Mouse (Mus musculus) MEL (cell line): ENCODE results near the gene Tep1.

Source experiments
- CTCF ChIP-seq, 3 experiments: IDR thresholded peaks in 2 of 3; conservative IDR thresholded peaks in 1 of 3; 2 replicates each; pipeline ENCODE4 v1.5.1; 2011 to 2012; ENCODE audit warnings: low read length in 3 of 3, low read depth in 2 of 3, mild to moderate bottlenecking in 2 of 3, improper control_type of control experiment in 1 of 3, inconsistent platforms in 1 of 3, mixed read lengths in 1 of 3, moderate library complexity in 1 of 3; ENCODE audit not compliant: control insufficient read depth in 1 of 3, insufficient read depth in 1 of 3, poor library complexity in 1 of 3, severe bottlenecking in 1 of 3
- GATA1 ChIP-seq: IDR thresholded peaks from 2 replicates; pipeline ENCODE4 v1.6.1; 2011; ENCODE audit warnings: low read depth, low read length, improper control_type of control experiment
- KAT2A ChIP-seq: conservative IDR thresholded peaks from 2 replicates; pipeline ENCODE4 v1.6.1; 2012; ENCODE audit warnings: low read depth, low read length, improper control_type of control experiment, inconsistent platforms
- NRF1 ChIP-seq: IDR thresholded peaks from 2 replicates; pipeline ENCODE4 v1.6.1; 2014; ENCODE audit warnings: low read depth, mild to moderate bottlenecking, inconsistent platforms, low read length, improper control_type of control experiment, moderate library complexity; ENCODE audit not compliant: poor library complexity, insufficient read depth, severe bottlenecking
- POLR2A ChIP-seq, 2 experiments: IDR thresholded peaks; 2 replicates each; pipeline ENCODE4 v1.6.1; 2011 to 2012; ENCODE audit warnings: low read length in 2 of 2, mild to moderate bottlenecking in 2 of 2, control low read depth in 1 of 2, improper control_type of control experiment in 1 of 2, low read depth in 1 of 2, moderate library complexity in 1 of 2; ENCODE audit not compliant: control insufficient read depth in 1 of 2, insufficient read depth in 1 of 2, poor library complexity in 1 of 2
- POLR2AphosphoS2 ChIP-seq: IDR thresholded peaks from 2 replicates; pipeline ENCODE4 v1.6.1; 2011; ENCODE audit warnings: low read length, improper control_type of control experiment
- SIN3A ChIP-seq: IDR thresholded peaks from 2 replicates; pipeline ENCODE4 v1.6.1; 2012; ENCODE audit warnings: low read length, improper control_type of control experiment, inconsistent platforms
- SMC3 ChIP-seq: IDR thresholded peaks from 2 replicates; pipeline ENCODE4 v1.6.1; 2011; ENCODE audit warnings: low read depth, low read length, improper control_type of control experiment
- UBTF ChIP-seq: IDR thresholded peaks from 2 replicates; pipeline ENCODE4 v1.6.1; 2012; ENCODE audit warnings: low read depth, mild to moderate bottlenecking, inconsistent platforms, low read length, improper control_type of control experiment, moderate library complexity, borderline replicate concordance; ENCODE audit not compliant: insufficient read depth
- USF2 ChIP-seq, 2 experiments: IDR thresholded peaks; 2 replicates each; pipeline ENCODE4 v1.6.1; 2011 to 2012; ENCODE audit warnings: improper control_type of control experiment in 2 of 2, low read length in 2 of 2, borderline replicate concordance in 1 of 2, inconsistent platforms in 1 of 2, low read depth in 1 of 2, mild to moderate bottlenecking in 1 of 2; ENCODE audit not compliant: insufficient read depth in 1 of 2

- TF ChIP-seq POLR2A (IDR thresholded peaks at IDR 0.05; ENCODE audit: control insufficient read depth in 1 of 2, insufficient read depth in 1 of 2, low read depth in 1 of 2, low read length in 2 of 2, poor library complexity in 1 of 2) (no peak), NRF1 (no peak), USF2 (IDR thresholded peaks at IDR 0.05; ENCODE audit: borderline replicate concordance in 1 of 2, insufficient read depth in 1 of 2, low read depth in 1 of 2, low read length in 2 of 2) (no peak), KAT2A (no peak), CTCF (IDR thresholded peaks at IDR 0.05 in 2 of 3, conservative IDR thresholded peaks at IDR 0.05 in 1 of 3; ENCODE audit: control insufficient read depth in 1 of 3, insufficient read depth in 1 of 3, low read depth in 2 of 3, low read length in 3 of 3, poor library complexity in 1 of 3, severe bottlenecking in 1 of 3) (peak in 2 of 3 experiments; percentile 29 to 53; a peak in 3 of 6 replicates), POLR2AphosphoS2 (peak; percentile 42), SIN3A (no peak), GATA1 (no peak), UBTF (no peak), SMC3 (0 out of 2 replicates have a peak, but pooled peaks have one; percentile 22)
These were observed 82.2 kb downstream of the Tep1 start for GRCm38 (mm10) chr14:50788157-50788556.
